Mouse (Mus musculus) midbrain, embryonic 11.5 days (tissue): ENCODE measurements around the gene Gli2. TPM values are rescaled to one million over a fixed set of nuclear protein-coding genes. Genes with fewer than 3 reads are reported as not detected.
A peak's percentile ranks its signal among the peaks of the same experiment; 100 is the strongest.

Experiments used
- ATAC-seq: fragments of 200-750 bp; cut with Nextera tagmentation; 2 replicates; pipeline ENCODE4 v1.8.0; 2017; ENCODE audit warnings: moderate TSS enrichment, moderate library complexity; ENCODE audit not compliant: low FRiP score
- DNase-seq: peaks from one replicate; pipeline ENCODE4 v3.0.0; 2015; ENCODE audit warnings: low spot score; ENCODE audit errors: missing footprints
- H3K27ac ChIP-seq: fragments of 300-500 bp; sonication (generic); 2 replicates; pipeline ENCODE4 v1.5.1; 2014; ENCODE audit warnings: low read depth, low read length
- H3K27me3 ChIP-seq: fragments of 300-500 bp; sonication (generic); 2 replicates; pipeline ENCODE4 v1.6.1; 2014; ENCODE audit warnings: mild to moderate bottlenecking, low read length, moderate library complexity, mixed read lengths; ENCODE audit not compliant: control insufficient read depth, insufficient read depth
- H3K36me3 ChIP-seq: fragments of 300-500 bp; sonication (generic); 2 replicates; pipeline ENCODE4 v1.6.1; 2014; ENCODE audit warnings: mild to moderate bottlenecking, low read length, moderate library complexity, mixed read lengths; ENCODE audit not compliant: control insufficient read depth, insufficient read depth
- H3K4me1 ChIP-seq: fragments of 300-500 bp; sonication (generic); 2 replicates; pipeline ENCODE4 v1.6.1; 2014; ENCODE audit warnings: low read length; ENCODE audit not compliant: control insufficient read depth, insufficient read depth
- H3K4me2 ChIP-seq: fragments of 300-500 bp; sonication (generic); 2 replicates; pipeline ENCODE4 v1.6.1; 2014; ENCODE audit warnings: mild to moderate bottlenecking, moderate library complexity
- H3K4me3 ChIP-seq: fragments of 300-500 bp; sonication (generic); 2 replicates; pipeline ENCODE4 v1.5.1; 2014; ENCODE audit warnings: low read depth, low read length
- H3K9ac ChIP-seq: fragments of 300-500 bp; sonication (generic); 2 replicates; pipeline ENCODE4 v1.6.1; 2014; ENCODE audit warnings: low read length
- H3K9me3 ChIP-seq: fragments of 300-500 bp; sonication (generic); 2 replicates; pipeline ENCODE4 v1.6.1; 2016; ENCODE audit warnings: low read length; ENCODE audit not compliant: control insufficient read depth
- WGBS: fragments of 180-500 bp; shearing (Covaris S2); extraction: QIAGEN DNeasy Blood & Tissue Kit; methylation state at CpG from one replicate; pipeline ENCODE4 v1.1.7; 2014; 5-methylcytosine and 5-hydroxymethylcytosine counted together
- polyA plus RNA-seq: library from polyadenylated mRNA; unstranded; fragments of >200 nt; fragmentation: Nextera tagmentation; extraction: Ambion mirVana; gene quantifications from 2 replicates; pipeline ENCODE4 v1.2.1, GENCODE M21; 2014

Gli2 gene
- polyA plus RNA-seq, 1 experiment from 2014 or later = 9.0 TPM

DNA sequence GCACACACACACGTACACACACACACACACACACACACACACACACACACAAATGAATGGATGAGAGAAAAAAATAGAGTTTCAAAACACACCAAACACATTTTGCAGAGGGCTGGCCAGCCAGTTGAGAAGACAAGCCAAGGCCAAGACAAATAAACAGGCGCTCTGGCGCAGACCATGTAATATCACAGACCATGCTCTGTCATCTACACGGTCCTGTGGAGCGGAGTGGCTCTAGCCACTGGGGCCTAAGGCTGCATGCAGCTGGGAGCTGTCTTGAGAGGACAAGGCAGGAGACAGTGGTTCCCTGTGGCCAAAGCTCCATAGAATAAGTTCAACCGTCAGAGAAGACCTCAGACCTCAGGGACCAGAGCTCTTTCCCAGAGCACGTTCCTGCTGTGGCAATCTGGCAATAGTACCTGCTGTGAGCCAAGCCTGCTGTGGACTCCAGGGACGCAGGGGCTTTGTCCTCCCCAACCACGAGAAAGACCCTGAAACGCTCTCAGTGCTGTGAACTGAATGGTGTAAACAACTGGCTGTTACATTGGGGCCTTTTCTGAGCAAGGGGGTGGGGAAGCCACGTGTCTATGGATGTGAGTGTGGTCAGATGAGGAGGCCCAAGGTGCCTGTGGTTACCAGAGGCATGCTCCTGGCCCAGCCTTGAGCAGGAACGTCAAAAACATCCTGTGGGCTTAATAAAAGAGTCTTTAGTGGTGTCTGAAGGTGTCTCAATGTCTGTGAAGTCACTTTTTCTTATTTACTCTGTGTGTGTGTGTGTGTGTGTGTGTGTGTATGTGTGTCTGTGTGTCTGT lies 125.7 kb downstream of the Gli2 start:
- ATAC-seq (no peak), DNase-seq (no peak)
- no peak overlapping the region for H3K4me3 ChIP-seq
- no peaks in the 10 kb centered on the region for H3K27me3 ChIP-seq
- WGBS = 67% methylated on average over 12 of the region's 12 CpGs
- H3K27ac ChIP-seq = no peak overlapping the region
- H3K9me3 ChIP-seq = no peaks in the 10 kb centered on the region
- H3K9ac ChIP-seq = no peak overlapping the region
- no peaks in the 10 kb centered on the region for H3K4me1 ChIP-seq
- H3K36me3 ChIP-seq = no peaks in the 10 kb centered on the region
- no peak overlapping the region for H3K4me2 ChIP-seq

DNA sequence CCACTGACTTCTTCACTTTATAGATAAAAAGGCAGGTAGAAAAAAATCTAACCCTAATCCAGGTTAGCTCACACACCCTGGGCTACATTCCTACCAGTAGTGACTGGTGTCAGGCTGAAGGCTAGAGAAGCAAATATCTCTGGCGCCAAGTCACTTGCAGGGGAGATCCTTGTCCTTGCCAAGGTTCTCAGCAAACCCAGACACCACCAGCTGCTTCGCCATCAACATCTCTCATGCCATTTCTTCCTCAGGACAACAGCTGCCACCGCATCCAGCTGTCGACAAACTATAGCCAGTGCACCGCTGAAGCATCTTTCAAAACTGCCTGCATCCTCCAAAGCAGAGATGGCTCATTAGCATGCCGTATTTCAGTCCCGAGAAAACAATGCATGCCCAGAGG lies 126.9 kb downstream of the Gli2 start:
- no peak for ATAC-seq
- 87% methylated on average over 7 of the region's 7 CpGs for WGBS
- no peaks in the 10 kb centered on the region for H3K36me3 ChIP-seq
- no peak overlapping the region for H3K9ac ChIP-seq
- H3K27ac ChIP-seq = no peak overlapping the region
- peaks cover 5% of the 10 kb centered on the region for H3K4me1 ChIP-seq
- no peak for DNase-seq
- H3K4me3 ChIP-seq = no peak overlapping the region
- H3K4me2 ChIP-seq = no peak overlapping the region
- H3K27me3 ChIP-seq = no peaks in the 10 kb centered on the region
- H3K9me3 ChIP-seq = no peaks in the 10 kb centered on the region

DNA sequence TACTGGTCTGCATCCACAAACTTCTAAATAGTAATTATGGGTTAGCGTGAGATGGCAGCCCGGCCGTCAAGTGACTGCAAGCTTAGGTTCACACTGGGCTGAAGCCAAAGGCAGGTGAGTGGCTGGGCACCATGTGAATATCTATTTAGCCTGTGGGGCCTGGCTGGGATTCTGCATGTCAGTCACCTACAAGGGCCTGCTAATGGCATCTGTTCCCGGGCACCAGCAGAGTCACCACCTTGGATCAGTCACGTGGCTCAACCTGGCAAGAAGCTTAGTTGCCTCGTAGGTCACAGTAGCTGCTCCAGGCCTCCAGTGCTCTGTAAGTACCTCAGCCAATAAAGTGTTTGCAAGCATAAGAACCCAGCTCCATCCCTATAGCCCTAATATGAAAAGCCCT lies 131.2 kb downstream of the Gli2 start:
- H3K9ac ChIP-seq = no peak overlapping the region
- 91% methylated on average over 6 of the region's 6 CpGs for WGBS
- H3K27me3 ChIP-seq = 0 out of 2 replicates have a peak, but pooled peaks cover 2% of the 10 kb centered on the region
- H3K9me3 ChIP-seq = no peaks in the 10 kb centered on the region
- no peaks in the 10 kb centered on the region for H3K36me3 ChIP-seq
- ATAC-seq (no peak), DNase-seq (no peak)
- H3K4me3 ChIP-seq = no peak overlapping the region
- no peak overlapping the region for H3K4me2 ChIP-seq
- no peak overlapping the region for H3K27ac ChIP-seq
- peaks cover 6% of the 10 kb centered on the region for H3K4me1 ChIP-seq

DNA sequence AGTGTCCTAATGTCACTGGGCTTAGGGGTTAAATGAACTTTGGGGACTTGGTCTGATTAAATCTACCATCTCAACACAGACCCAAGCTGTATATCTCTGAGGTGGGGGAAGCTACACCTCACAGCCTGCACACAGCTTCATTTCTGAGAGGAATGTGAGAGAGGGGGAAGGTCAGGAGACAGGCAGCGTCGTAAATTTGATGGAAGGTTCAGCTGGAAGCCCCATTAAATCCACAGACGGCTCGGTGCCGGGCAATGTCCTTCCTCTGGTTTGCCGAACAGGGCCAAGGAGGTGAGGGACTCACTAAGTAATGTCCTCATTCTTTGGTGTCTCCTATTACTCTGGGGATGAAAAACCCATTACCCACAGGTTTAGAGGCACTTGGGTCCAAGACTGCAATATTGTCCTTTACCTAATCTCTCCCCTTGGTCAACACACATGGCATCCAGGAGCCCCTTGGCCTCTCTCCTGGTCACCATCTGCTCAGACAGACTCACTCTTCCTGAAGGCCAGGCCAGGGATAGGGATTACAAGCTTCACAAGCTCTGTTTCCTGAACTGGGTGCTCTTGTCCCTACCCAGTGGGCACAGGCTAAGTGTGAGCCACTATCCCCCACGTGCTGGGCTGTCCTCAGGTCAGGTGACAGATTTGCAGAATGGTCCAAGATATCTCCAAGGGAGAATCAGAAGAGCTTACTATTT lies 135.7 kb downstream of the Gli2 start:
- ATAC-seq = no peak
- H3K36me3 ChIP-seq = no peaks in the 10 kb centered on the region
- no peak overlapping the region for H3K4me2 ChIP-seq
- no peak overlapping the region for H3K9ac ChIP-seq
- no peaks in the 10 kb centered on the region for H3K9me3 ChIP-seq
- H3K27ac ChIP-seq = no peak overlapping the region
- no peak for DNase-seq
- 0 out of 2 replicates have a peak, but pooled peaks cover 2% of the 10 kb centered on the region for H3K27me3 ChIP-seq
- H3K4me1 ChIP-seq = peaks cover 27% of the 10 kb centered on the region
- H3K4me3 ChIP-seq = no peak overlapping the region
- 82% methylated on average over 7 of the region's 7 CpGs for WGBS

DNA sequence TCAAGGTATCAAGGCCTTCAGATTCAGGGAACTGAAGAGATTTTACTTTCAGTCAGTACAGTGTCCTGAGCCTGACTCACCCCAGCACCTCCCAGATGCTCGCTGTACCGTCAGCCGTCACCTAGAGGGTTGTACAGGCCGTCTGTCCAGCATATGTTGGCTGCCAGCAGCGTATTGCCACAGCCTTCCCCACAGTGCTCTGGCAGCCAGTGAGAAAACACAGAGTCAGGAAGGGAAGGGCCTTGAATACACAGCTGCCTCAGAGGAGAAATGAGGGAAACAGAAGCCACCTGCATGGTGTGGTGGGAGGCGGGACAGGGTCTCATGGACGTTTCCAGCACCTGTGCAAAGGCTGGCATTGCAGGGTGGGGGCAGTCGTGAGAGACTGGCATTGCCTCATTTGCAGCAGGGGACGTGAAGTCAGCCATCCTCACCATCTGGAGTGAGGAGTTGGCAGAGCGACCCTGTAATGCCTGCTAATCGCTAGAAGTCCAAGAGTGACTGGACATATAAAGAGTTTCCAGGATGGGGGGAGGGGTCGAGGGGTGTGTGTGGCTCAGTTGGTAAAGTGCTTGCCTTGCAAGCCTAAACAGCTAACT lies 136.8 kb downstream of the Gli2 start:
- Histone ChIP-seq H3K9me3 (no peaks in the 10 kb centered on the region), H3K9ac (no peak overlapping the region), H3K4me2 (no peak overlapping the region), H3K36me3 (no peaks in the 10 kb centered on the region), H3K27ac (no peak overlapping the region), H3K4me3 (no peak overlapping the region), H3K4me1 (peaks cover 31% of the 10 kb centered on the region), H3K27me3 (0 out of 2 replicates have a peak, but pooled peaks cover 2% of the 10 kb centered on the region)
- no peak for DNase-seq
- WGBS = 68% methylated on average over 12 of the region's 12 CpGs
- ATAC-seq = no peak

DNA sequence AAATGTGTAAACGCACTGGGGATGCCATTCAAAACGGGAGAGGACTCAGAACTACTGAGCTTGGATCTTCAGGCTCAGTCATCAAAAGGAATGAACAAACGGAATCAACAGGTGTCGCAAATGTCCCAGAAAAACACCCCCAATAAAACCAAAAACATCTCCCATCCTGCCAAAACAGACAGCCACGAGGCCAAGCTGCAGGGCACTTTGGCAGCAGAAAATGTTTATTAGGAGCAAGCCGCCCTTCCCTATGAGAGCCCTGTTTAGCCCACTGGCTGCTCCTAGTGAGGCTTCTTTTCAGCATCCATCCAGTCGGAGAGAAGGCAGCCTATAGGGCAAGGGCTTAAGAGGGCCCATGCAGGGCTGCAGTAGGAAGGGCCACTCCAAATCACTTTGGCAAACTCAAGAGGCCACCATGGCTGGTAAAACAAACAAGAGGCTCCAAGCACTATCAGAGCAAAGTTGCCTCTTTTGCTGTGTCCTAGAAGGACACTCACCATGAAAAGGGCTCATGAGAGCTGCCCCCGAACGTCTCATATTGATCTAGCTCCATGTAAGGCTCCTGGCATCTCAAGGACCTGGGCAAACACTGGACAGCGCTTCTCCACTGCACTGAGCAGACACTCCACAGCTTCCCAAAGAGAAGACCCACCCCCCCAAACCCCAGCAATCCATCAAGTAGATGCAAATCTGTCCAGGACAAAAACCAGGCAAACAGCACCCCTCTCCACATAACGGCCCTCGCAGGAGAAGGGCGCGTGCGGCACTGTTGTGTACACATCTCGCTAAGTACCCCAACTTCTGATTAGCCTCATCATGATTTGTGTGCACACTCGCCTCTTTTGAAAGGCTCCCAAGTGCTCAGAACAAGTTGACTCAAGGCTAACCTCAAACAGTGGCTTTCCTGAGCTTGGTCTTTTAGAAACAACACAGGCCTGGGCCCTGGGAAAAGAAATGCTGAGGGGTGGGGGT lies 139.7 kb downstream of the Gli2 start:
- Histone ChIP-seq H3K4me3 (no peak overlapping the region), H3K4me1 (peaks cover 50% of the 10 kb centered on the region), H3K36me3 (no peaks in the 10 kb centered on the region), H3K9me3 (no peaks in the 10 kb centered on the region), H3K27ac (peak overlapping the region; percentile 20; the same call in 1 of the 2 replicates), H3K9ac (no peak overlapping the region), H3K4me2 (peak overlapping the region; percentile 9; the same call in 1 of the 2 replicates), H3K27me3 (peaks cover 2% of the 10 kb centered on the region; the same call in 1 of the 2 replicates)
- DNase-seq (peak; percentile 89), ATAC-seq (no peak)
- WGBS = 38% methylated on average over 17 of the region's 17 CpGs

DNA sequence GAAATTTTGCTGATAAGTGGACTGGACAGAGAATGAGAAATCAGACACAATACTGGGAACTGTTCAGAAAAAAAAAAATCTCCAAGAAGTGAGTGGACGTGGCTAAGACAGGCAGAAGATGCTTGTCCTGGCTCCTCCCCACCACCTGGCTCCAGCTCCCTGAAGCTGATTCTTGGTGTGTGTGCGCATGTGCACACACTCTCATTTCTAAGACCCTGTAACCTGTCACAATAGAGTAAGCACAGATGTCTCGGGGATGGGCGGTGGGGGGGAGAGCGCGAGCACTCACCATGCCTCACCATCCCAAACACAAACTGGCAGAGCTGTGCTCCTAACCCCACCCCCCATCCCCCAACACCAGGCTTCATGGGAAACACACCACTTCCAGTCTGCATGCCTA lies 140.5 kb downstream of the Gli2 start:
- Histone ChIP-seq H3K4me2 (peak overlapping the region; percentile 9; the same call in 1 of the 2 replicates), H3K9ac (no peak overlapping the region), H3K4me1 (peaks cover 50% of the 10 kb centered on the region), H3K9me3 (no peaks in the 10 kb centered on the region), H3K36me3 (no peaks in the 10 kb centered on the region), H3K27me3 (peaks cover 2% of the 10 kb centered on the region; the same call in 1 of the 2 replicates), H3K27ac (no peak overlapping the region), H3K4me3 (no peak overlapping the region)
- DNase-seq (no peak), ATAC-seq (peak; percentile 40)
- 19% methylated on average over 6 of the region's 6 CpGs for WGBS

DNA sequence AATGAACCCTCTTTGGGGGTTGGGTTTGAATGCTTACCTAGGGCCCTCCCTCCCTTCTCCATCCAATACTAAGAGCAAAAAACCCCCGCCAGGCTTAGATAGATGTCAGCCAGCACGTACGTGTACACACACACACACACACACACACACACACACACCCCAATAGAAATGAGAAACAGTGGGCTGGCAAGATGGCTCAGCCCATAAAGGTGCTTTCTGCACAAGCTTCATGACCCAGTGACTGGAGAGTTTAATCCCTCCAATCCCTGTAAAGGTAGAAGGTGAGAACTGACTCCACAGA lies 142.0 kb downstream of the Gli2 start:
- Histone ChIP-seq H3K4me3 (no peak overlapping the region), H3K4me1 (peaks cover 50% of the 10 kb centered on the region), H3K27ac (peak overlapping the region; percentile 64; the same call in 1 of the 2 replicates), H3K9me3 (no peaks in the 10 kb centered on the region), H3K27me3 (no peaks in the 10 kb centered on the region; the same call in 1 of the 2 replicates), H3K4me2 (no peak overlapping the region), H3K36me3 (no peaks in the 10 kb centered on the region), H3K9ac (no peak overlapping the region)
- DNase-seq (no peak), ATAC-seq (no peak; the same call in 1 of the 2 replicates)
- WGBS = 0% methylated on average over 3 of the region's 3 CpGs
